In genomic region chr9:7261667-7262066, GRCm38 (mm10) we compare ENCODE assay signal across 21 mouse cellular contexts. TPM values are rescaled to one million over a fixed set of nuclear protein-coding genes. Genes with fewer than 3 reads are reported as not detected.
"Had no signal": no experiment of that assay in that cellular context is flagged by ENCODE, and none has a peak within 500 bp of the region (broad histone marks: within the 10 kb centered on the region; RNA-seq: fewer than 3 reads in every experiment).

No protein-coding gene starts in this region.

- H3K4me1 ChIP-seq: lung, embryonic 15.5 days; megakaryocyte, embryonic 14.5 days; midbrain, embryonic 10.5 days; midbrain, embryonic 12.5 days; neural tube, embryonic 12.5 days; stomach, embryonic 15.5 days had no signal

- ATAC-seq: lung, postnatal 0 days; midbrain, embryonic 16.5 days had no signal

- DNase-seq: lung, adult 18-20 months; lung, postnatal 14 days; lung, postnatal 36 days; midbrain, embryonic 14.5 days; right cerebral cortex, postnatal 14 days; thymus, adult 2 months; thymus, postnatal 25 days; thymus, postnatal 4 days had no signal

- H3K27ac ChIP-seq: lung, embryonic 15.5 days; macrophage; midbrain, embryonic 10.5 days; midbrain, embryonic 12.5 days; neural tube, embryonic 12.5 days; stomach, embryonic 15.5 days; stomach, postnatal 0 days had no signal

- H3K9ac ChIP-seq: lung, embryonic 15.5 days; midbrain, embryonic 12.5 days; neural tube, embryonic 12.5 days; stomach, embryonic 15.5 days had no signal

- H3K36me3 ChIP-seq: lung, embryonic 15.5 days; midbrain, embryonic 10.5 days; midbrain, embryonic 12.5 days; neural tube, embryonic 12.5 days; stomach, embryonic 15.5 days had no signal

- H3K4me2 ChIP-seq: lung, embryonic 15.5 days; midbrain, embryonic 12.5 days; neural tube, embryonic 12.5 days; stomach, embryonic 15.5 days had no signal

- H3K27me3 ChIP-seq: lung, embryonic 15.5 days; megakaryocyte, embryonic 14.5 days; midbrain, embryonic 12.5 days; neural tube, embryonic 12.5 days; stomach, embryonic 15.5 days had no signal

- H3K4me3 ChIP-seq: lung, embryonic 15.5 days; megakaryocyte, embryonic 14.5 days; midbrain, embryonic 10.5 days; midbrain, embryonic 12.5 days; neural tube, embryonic 12.5 days; stomach, embryonic 15.5 days had no signal

- H3K9me3 ChIP-seq: lung, embryonic 15.5 days; megakaryocyte, embryonic 14.5 days; midbrain, embryonic 10.5 days; midbrain, embryonic 12.5 days; neural tube, embryonic 12.5 days; stomach, embryonic 15.5 days had no signal

RNA-seq across cellular contexts. Expression of gene Mmp13, which starts 10.6 kb away (rescaled TPM):
- total RNA-seq: megakaryocyte progenitor cell, adult 5-6 weeks had no signal
- polyA plus RNA-seq: midbrain, embryonic 10.5 days; midbrain, embryonic 12.5 days; midbrain, embryonic 14.5 days; neural tube, embryonic 12.5 days; neural tube, embryonic 14.5 days; testis, adult 2 months had no signal
